Mouse (Mus musculus) right cerebral cortex, adult 2 months (tissue): ENCODE measurements around the gene Cd164l2.

Source experiments
- DNase-seq, 2 experiments: peaks; one replicate each; pipeline ENCODE4 v3.0.0; 2021 to 2022; ENCODE audit warnings: low spot score in 2 of 2

Cd164l2 gene

DNA sequence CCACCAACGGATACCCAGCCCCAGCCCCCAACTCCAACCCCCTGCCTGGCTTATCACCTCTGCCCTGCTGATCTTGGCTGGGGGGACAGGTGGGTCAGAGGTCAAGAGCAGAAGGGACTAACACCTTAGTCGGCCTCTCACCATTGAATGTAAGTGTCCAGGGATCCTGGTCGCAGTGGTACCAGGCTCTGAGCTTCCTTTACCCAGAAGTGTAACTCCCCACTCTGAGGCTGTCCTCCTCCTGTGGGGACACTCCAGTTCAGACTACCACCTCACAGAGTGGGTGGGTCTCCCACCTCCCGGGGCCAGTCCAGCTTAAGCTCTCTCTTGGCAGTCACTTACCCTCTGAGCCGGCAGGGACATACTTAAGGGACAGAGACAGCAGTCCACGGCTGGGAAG, 43.5 kb downstream of the Cd164l2 start:
- DNase-seq: no peak

GRCm38 (mm10) chr4:133256820-133257219, 44.9 kb downstream of the Cd164l2 start:
- DNase-seq: no peak

DNA sequence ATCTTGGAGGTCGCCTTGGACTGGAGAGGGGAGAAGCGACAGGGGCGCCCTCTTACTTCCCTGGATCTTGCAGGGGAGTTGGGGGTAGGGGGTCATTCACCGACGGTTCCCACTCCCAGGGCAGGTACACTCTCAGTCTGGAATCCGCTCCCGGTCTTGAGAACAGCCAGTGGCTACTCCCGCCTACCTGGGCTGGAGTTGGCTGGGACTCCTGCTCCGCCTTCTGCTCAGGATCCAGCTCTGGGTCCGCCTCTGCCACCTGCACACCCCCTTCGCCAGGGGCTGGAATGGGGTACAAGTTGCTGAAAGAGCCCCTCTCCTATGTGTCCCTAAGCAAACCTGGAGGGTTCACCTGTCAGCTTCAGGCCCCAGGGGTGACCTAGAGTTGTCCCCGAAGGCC, 45.3 kb downstream of the Cd164l2 start:
- DNase-seq: no peak

GRCm38 (mm10) chr4:133257798-133258408, 46.0 kb downstream of the Cd164l2 start:
- DNase-seq: no peak

DNA sequence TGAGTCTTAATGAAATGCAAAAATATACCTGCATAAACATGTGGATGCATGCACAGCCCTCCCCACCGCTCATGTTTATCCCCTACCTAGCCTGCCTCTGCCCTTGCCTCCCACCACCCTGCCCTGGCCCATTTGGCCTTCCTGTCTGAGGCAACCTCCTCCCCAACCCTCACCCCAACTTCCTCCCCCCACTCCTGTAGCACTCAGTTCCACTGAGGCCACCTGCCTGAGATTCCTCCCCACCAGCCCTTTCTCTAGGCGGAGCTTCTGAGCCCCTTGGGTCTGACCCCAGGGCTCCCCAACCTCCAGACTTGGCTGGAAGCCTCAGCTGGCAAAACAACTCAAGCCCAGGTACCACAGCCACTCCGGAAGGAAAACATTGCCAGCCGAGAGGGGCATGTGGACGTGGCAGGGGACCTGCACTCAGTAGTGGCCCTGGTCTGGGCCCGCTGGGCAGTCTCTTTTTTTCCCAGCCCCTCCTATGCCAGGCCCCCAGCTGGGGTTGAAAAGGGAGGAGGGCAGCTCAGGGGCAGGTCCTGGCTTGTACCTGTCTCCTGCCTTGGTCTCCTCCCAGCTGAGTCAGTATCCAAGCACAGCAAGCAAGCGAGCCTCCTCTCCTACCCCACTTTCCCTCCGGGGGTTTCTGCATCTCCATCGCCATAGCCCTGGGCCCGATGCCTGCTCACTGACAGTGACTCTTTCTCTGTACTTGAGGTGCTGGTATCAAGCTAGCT, 49.9 kb downstream of the Cd164l2 start:
- no peak for DNase-seq

DNA sequence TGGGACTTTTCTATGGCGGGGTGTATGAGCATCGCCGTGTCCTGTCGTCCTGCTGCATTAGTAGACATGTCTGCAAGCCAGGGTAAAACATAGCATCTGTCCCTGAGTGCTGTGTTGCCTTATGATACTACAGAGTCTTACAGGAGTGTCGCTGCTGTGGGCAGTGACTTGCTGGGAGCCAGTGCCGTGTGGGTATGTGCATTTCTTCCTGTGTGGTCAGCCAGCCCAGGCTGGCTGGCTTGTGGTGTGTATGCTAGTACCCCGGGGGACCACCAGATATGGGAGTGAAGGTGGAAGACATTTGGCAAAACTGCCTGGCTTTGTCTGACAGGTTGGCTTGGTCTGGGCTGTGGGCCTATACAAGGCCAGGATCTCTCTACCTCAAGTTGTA, 50.4 kb downstream of the Cd164l2 start:
- no peak for DNase-seq

DNA sequence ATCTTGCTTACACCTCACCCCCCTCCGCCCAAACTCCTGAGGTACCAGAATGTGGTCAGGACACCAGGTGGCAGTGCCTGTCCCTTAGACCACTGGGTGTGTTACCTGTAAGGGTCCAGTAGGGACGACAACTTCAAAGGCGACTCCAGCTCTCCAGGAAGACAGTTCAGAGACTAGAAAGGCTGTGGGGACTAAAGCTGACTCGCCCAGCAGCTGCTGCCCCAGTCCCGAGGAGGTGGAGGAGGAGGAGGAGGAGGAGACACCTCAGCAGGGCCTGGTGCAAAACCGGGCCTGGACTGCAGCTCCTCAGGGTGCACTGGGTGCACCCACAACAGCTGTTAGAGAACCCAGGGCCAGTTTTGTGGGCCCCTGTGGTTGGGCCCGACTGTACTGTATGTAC, 51.0 kb downstream of the Cd164l2 start, which contains the start of gene Sytl1:
Gene Sytl1 (minus strand): TSS at position 232 of the 400 bp plus-strand sequence.
- DNase-seq: no peak

GRCm38 (mm10) chr4:133263756-133264155, 51.8 kb downstream of the Cd164l2 start:
- no peak for DNase-seq

GRCm38 (mm10) chr4:133264559-133264958, 52.6 kb downstream of the Cd164l2 start:
- DNase-seq: no peak

DNA sequence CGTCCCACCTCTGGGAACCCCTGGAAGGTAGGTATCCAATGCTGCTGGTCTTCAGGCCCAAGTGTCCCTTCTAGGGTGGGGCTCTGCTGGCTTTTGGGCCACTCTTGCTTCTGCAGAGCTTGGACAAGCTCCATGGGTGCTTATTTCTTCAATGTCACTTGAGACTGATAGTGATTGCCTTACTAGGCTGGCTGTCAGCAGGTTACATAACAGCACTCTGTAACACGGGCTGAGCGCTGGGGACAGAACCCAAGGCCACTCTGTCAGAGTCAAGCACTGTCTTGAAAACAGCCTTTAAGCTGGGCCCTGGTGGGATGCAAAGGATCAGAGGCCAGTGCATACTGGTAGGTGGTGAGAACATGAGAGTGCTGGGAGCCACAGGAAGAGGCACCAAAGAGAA, 53.4 kb downstream of the Cd164l2 start:
- DNase-seq: no peak

GRCm38 (mm10) chr4:133265759-133266158, 53.8 kb downstream of the Cd164l2 start:
- DNase-seq: no peak

DNA sequence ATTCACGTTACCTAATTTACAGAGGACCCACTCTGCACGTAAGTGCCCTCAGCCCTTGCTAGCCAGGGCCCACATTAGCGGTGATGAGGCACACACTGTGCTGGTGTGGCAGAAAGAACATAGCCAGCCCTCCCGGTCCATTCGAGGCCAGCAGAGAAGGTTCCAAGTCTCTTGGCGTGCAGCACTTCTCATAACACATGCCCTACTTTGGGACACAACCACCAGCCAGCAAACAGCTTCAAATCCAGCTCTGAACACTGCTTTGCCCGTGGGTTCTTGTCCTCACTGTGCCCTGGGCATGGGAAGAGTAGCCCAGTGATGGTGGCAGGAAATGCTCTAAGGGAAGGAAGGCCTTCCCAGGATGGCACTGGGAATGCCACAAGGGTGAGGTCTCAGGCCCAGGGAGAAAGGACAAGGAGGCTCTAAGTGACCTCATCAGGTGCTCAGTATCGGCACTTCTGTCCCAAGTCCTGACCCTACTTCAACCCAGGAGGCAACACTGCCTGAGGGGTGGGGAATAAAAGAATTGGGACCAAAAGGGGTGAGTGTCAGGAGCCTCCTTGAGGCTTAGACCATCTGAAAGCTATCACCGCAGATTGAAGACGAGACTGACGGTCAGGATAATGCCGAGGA, 54.4 kb downstream of the Cd164l2 start:
- no peak for DNase-seq

- DNase-seq: no peak
Observed at GRCm38 (mm10) chr4:133268931-133269330, 57.0 kb downstream of the Cd164l2 start.

- no peak for DNase-seq
Observed at GRCm38 (mm10) chr4:133269596-133269995, 57.7 kb downstream of the Cd164l2 start.

- no peak for DNase-seq
Observed at GRCm38 (mm10) chr4:133270929-133271328, 59.0 kb downstream of the Cd164l2 start.
